Comparison of ENCODE assay signal across 20 mouse cellular contexts in genomic region chr11:105234501-105234900, GRCm38 (mm10).
"Had no signal": no experiment of that assay in that cellular context is flagged by ENCODE, and none has a peak within 500 bp of the region (broad histone marks: within the 10 kb centered on the region; RNA-seq: fewer than 3 reads in every experiment).

No protein-coding gene starts in this region.

- H3K4me3 ChIP-seq: limb, embryonic 12.5 days; limb, embryonic 15.5 days; lung, embryonic 15.5 days; megakaryocyte, embryonic 14.5 days; midbrain, embryonic 10.5 days; midbrain, embryonic 13.5 days; myocyte; neural tube, embryonic 13.5 days; stomach, embryonic 15.5 days had no signal

- H3K27me3 ChIP-seq: limb, embryonic 12.5 days; limb, embryonic 15.5 days; lung, embryonic 15.5 days; megakaryocyte, embryonic 14.5 days; midbrain, embryonic 13.5 days; neural tube, embryonic 13.5 days; stomach, embryonic 15.5 days had no signal

- H3K9me3 ChIP-seq: limb, embryonic 12.5 days; limb, embryonic 15.5 days; lung, embryonic 15.5 days; megakaryocyte, embryonic 14.5 days; midbrain, embryonic 10.5 days; midbrain, embryonic 13.5 days; neural tube, embryonic 13.5 days; stomach, embryonic 15.5 days had no signal

- H3K27ac ChIP-seq: limb, embryonic 12.5 days; limb, embryonic 15.5 days; liver, embryonic 14.5 days; lung, embryonic 15.5 days; midbrain, embryonic 10.5 days; midbrain, embryonic 13.5 days; neural tube, embryonic 13.5 days; stomach, embryonic 15.5 days had no signal

- H3K4me2 ChIP-seq: limb, embryonic 12.5 days; limb, embryonic 15.5 days; lung, embryonic 15.5 days; midbrain, embryonic 13.5 days; neural tube, embryonic 13.5 days; stomach, embryonic 15.5 days had no signal

- H3K4me1 ChIP-seq: limb, embryonic 12.5 days; limb, embryonic 15.5 days; midbrain, embryonic 10.5 days; midbrain, embryonic 13.5 days; neural tube, embryonic 13.5 days; stomach, embryonic 15.5 days had no signal

- H3K9ac ChIP-seq: limb, embryonic 12.5 days; limb, embryonic 15.5 days; liver, embryonic 14.5 days; lung, embryonic 15.5 days; midbrain, embryonic 13.5 days; neural tube, embryonic 13.5 days; stomach, embryonic 15.5 days had no signal

- DNase-seq: left cerebral cortex, postnatal 4 days; lung, adult 18-20 months; lung, postnatal 10 days; lung, postnatal 36 days; retina, postnatal 1 day; right cerebral cortex, postnatal 25 days; spleen, adult 18-20 months; thymus, postnatal 25 days had no signal

- H3K36me3 ChIP-seq: neural tube, embryonic 13.5 days had no signal

- ATAC-seq: intestine, postnatal 0 days; midbrain, embryonic 13.5 days; midbrain, embryonic 16.5 days had no signal
